Mouse (Mus musculus): ENCODE data around the gene Rdh9.
"Not testable (repeated sequence)": the region's sequence is repeated elsewhere in the genome, so short reads cannot be mapped to it uniquely, and the experiment has no call there.

Gene Rdh9

DNA sequence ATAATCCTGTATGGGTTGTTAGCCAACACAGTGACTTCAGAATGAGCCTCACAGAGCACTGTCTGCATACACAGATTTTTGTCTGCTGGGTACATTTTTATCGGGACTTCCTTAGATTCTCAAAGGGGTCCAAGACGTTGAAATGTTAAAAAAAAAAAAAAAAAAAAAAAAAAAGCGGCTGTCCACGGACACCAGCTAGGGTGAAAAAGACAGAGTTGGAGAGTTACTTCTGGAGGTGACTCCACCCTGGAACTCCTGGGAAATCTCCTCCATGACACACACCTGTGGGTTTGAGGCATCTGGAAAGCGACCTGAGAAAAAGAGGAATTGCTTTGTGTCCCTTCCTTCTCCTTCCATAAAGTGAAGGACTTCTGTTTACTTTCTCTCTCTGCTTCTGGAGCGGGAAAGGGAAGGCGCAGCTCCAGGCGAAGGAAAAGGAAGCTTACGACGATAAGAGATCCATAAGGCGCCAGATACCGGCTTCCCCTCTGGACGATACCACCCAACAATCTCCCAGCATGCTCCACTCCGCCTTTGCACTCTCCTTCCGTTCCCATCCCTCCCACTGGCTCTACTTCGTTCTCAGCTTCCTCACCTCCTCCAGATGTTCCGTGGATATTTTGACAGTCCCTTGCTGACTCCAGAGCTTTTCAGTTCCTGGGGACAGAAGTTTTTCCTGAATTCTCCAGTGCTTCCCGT lies 20.3 kb upstream of the Rdh9 start:
- no peak for DNase-seq (ENCODE audit: low read depth, low spot score)

DNA sequence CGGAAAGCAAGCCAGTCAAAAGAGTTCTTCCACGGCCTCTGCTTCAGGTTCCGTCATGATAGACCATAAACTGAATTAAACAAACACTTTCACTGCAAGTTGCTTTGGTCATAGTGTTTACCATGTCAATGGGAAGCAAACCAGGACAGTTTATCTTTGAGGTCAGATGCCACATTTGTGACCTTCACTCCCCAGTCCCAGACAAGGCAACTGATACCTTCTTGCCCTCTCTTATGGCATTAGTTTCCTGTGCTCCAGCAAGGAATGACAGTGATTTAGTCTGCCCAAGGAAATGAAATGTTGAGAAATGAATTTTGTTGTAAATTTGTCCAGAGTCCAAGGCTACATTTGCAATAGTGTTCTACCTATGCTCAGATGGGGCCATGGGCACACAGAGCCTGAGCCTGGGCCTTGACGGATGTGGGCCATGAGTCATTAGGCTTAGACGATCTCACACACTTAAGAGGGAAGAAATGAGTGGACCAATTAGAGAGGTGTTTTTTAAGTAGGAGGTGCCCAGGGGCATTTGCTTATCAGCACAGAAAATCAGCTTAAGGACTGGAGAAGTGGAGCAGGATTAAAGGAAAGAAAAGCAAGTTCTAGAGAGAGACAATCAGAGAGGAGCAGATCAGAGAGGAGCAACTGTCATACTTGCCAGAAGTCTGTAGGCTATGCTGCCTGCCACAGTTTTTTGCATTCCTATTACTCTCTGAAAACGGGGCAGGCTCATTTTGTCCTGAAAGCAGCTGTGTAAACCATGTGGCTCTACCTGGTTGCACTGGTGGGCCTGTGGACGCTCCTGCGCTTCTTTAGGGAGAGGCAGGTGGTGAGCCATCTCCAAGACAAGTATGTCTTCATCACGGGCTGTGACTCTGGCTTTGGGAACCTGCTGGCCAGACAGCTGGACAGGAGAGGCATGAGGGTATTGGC lies 16.7 kb upstream of the Rdh9 start, which contains the start of the genes Rdh1 and Rdh16f1:
Gene Rdh1 (plus strand): TSS at position 541 of the 930 bp plus-strand sequence.
Gene Rdh16f1 (plus strand): TSS at position 607 of the 930 bp plus-strand sequence.
- peak; percentile 20 for DNase-seq (ENCODE audit: low read depth, low spot score)

DNA sequence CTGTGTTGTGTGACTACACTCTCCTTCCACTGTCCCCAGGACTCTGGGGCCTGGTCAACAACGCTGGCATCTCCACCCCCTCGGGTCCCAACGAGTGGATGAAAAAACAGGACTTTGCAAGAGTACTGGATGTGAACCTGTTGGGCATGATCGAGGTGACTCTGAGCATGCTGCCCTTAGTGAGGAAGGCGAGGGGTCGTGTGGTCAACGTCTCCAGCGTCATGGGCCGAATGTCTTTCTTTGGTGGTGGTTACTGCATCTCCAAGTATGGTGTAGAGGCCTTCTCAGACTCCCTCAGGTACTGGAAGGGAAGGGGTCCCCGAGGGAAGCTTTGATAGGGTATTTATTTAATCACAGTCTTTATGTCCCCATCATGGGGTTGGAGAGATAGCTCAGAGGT lies 13.3 kb upstream of the Rdh9 start:
- DNase-seq (ENCODE audit: low read depth, low spot score), result not testable (repeated sequence)

DNA sequence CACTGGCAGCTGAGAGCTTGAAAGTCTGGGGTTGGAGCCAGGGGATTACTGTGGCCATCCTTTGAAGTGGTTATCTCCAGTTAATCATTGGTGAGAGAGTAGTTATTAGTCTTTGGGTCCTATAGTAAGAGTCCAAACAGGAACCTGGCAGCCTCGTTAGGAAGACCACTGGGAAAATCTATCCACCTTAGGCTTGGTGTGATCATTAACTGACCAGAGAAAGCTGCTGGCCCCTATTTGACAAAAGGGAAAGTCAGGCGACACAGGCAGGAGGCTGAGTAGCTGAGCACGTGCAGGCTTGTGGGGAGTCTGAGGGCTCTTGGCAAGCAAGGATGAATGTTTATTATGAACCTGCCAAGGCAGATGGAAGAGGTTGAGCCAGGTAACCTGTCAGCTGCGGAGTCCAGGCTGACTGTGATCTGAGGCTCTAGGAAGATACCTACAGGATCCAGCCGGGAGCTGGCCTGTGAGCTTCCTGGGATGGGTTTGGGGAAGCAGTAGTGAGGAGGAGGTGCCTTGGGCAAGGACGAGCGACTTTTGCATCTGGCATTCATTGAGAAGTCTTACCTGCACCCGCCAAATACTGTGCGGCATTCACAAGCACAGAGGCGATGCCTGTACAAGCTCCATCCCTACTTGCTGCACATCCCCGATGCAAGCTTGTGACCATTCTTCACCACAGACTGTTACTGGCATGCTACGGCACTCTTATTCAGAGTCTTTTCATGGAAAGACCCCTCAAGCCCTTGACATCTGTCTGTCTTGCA lies 12.1 kb upstream of the Rdh9 start:
- no peak for DNase-seq (ENCODE audit: low read depth, low spot score)

DNA sequence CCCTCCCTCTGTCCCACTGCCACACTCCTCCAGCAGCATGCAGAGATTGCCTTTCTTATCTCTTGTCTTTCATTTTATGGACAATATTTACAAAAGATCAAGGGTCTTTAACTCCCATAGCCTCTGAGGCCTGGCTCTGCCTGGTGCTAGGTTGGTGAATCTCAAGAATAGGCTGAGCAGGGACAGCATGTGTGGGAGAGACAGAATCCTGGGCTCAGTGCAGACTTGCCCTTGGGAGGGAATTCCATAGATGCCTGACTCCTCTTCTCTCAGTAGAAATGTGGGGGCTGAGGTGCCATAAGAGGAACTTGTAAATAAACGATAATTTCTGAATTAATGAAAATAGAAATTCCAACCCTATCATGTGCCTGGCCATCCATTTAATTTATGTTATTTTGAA lies 9.6 kb upstream of the Rdh9 start:
- DNase-seq (ENCODE audit: low read depth, low spot score), result no peak

DNA sequence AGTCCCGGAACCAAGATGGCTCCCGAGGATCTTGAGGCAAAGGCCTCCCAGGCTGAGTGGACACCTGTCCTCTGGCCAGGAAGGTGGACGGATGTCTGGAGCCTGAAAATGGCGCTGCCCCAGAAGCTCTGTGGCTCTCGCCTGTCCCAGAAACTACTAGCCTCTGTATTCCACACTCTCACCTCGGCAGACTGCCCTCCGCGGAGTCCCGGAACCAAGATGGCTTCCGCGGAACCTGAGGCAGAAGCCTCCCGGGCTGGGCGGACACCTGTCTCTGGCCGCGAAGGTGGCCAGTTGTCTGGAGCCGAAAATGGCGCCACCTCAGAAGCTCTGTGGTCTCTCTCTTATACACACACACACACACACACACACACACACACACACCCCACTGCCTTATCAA lies 6.1 kb downstream of the Rdh9 start:
- DNase-seq (ENCODE audit: low read depth, low spot score), result not testable (repeated sequence)

DNA sequence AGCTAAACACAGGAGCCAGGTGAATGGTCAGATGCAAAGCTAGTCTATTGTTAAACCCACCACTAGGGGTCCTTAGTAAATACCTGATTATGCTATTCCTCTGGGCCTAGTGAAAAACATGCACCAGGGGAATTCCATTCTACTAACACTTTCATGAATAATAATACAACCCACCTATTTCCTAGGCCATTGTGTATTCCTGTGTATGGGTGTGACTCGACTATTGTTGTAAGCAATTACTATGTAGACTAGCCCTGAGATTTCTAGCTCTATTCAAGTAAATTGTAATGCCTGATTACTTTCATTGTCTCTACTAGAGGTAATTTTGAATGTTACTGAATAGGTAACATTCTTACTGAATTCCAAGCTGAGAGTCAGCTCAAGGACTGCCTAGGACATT lies 9.2 kb downstream of the Rdh9 start:
- not testable (repeated sequence) for DNase-seq (ENCODE audit: low read depth, low spot score)

DNA sequence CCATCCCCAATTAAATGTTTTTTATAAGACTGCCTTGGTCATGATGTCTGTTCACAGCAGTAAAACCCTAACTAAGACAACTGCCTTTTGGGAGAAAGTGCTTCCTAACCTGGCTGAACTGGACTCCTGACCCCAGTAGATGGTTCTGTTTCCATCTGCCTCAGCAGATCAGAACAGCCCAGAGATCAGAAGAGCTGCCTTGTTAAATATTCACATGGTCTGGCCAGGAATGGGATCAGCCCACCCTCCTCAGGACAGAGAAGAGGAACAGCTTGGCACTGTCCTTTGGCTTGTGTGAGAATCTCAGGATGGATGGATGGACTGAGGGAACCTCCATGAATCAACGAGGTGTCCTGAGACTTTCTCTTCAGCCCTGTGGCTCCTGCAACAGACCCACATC lies 23.1 kb downstream of the Rdh9 start:
- no peak for DNase-seq (ENCODE audit: low read depth, low spot score)

DNA sequence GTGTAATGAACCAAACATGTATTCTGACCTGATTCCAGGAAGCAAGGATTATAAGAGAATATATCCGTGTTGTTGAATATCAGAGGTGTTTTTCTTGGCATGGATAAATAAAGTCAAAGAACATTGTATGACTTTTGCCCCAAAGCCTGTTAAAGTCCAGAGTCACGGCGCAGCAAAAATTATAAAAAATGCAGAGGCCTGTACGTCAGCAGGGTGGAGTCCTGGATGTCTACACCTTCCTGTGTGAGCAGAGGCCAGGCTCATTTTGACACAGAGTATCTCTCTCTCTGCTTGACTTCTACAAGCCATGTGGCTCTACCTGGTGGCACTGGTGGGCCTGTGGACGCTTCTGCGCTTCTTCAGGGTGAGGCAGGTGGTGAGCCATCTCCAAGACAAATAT lies 24.7 kb downstream of the Rdh9 start, which contains the start of gene Rdh16:
Gene Rdh16 (plus strand): TSS at position 262 of the 400 bp plus-strand sequence.
- DNase-seq (ENCODE audit: low read depth, low spot score), result no peak

DNA sequence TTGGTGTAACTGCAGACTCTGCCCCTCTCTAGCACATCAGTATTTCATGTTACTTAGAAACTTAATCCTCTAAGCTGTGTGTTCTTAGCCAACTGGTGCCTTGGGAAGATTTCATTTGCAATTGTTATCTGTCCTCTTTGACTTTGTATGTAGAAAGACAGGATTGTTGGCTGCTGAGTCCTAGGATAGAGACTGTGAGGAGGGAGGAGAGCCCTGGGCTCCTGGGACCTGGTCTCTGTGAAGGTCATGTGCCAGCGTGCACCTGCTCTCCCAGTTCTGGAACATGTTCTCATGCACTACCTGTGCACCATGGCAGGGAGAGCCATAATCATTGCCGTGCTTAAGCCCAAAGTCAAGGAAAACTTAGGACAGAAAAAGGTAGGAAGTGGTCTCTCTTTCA lies 25.4 kb downstream of the Rdh9 start:
- DNase-seq (ENCODE audit: low read depth, low spot score), result no peak

DNA sequence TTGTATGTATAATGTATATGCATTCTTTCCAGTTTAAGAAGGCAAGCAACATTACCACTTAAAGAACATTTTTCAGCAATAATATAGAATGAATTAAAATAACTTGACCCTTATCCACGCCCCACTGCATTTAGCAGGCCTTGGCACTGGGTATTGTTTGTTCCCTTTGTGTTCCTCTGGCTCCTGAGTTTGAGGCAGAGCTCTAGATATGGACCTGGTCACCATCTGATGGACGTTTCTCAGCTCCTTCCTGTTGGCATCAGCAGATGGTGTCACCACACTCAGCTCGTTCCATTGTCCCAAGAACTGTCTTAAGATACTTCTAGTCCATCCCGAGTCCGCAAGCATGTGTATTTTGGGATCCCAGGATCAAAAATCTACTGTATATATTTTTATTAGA lies 26.1 kb downstream of the Rdh9 start:
- no peak for DNase-seq (ENCODE audit: low read depth, low spot score)

DNA sequence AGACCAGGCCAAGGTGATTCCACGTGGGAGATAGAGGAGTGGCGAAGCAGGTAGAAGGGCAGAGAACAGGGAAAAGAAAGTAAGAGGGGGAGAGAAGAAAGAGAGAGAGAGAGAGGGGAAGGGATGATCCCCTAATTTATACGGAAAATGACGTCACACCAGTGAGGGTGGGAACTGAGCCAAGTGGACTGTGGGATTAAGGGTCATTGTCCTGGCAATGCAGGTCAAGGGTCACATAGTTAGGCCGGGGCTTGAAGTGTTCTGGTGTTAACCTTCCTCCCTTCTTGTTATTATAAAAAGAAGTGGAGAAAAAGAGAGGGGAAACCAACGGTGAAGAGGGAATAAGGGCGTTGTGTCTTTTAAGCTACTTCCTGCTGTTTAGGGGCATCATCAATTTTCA lies 28.2 kb downstream of the Rdh9 start:
- DNase-seq (ENCODE audit: low read depth, low spot score), result no peak

DNA sequence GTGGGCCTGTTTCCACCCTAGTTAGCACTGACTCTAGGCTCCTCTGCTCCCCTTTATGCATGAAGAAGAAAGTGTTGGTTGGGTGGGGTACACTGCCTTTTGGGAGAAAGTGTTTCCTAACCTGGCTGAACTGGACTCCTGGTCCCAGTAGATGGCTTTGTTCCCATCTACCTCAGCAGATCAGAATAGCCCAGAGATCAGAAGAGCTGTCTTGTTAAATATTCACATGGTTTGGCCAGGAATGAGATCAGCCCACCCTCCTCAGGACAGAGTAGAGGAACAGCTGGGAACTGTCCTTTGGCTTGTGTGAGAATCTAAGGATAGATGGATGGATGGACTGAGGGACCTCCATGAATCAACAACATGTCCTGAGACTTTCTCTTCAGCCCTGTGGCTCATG lies 39.7 kb downstream of the Rdh9 start:
- DNase-seq (ENCODE audit: low read depth, low spot score), result no peak

DNA sequence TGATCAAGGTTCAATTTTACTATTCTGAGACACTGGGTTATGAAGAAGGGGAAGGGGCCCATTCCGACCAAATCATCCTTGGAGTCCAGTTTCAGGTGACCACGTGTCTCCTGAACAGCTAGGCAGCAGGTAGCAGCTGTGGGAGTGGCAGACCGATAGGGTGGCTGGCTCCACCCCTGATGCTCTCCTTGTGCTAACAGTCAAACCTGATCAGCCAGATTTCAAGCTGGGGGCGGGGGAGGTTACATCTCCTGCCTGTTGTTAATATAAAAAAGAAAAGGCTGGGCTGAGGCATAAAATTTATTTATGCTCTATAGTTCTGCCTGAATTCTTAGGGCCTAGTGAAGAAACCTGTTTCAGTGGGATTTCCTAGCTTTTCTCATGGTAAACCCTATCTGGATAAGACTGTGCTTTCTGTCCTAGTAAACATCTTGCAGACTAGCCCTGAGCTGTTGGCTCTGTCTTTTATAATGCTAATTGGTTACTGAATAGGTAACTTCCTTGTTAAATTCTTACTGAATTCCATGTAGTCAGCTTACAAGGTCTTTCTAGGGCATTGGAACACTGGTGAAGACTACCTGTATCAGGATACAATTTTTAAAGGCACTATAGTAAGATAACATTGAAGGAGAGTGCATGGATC lies 41.2 kb downstream of the Rdh9 start:
- not testable (repeated sequence) for DNase-seq (ENCODE audit: low read depth, low spot score)

DNA sequence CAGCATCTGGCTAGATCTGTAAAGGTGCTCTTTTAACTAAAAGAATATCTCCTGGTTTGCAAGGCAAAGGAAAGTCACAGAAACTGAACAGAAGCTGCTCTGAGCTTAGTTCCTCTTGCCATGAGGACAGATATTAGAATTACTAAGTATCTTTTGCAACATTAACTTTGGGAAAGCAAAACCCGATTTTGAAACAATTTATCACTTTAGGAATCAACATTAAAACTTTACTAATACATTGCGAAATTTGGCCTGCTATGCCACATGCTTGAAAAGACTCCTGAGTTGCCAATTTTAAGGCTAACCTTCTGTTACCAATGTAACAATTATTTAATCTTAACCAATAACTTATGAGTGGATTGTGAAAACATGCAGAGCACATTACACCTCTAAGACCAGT lies 45.6 kb downstream of the Rdh9 start:
- DNase-seq (ENCODE audit: low read depth, low spot score), result not testable (repeated sequence)

DNA sequence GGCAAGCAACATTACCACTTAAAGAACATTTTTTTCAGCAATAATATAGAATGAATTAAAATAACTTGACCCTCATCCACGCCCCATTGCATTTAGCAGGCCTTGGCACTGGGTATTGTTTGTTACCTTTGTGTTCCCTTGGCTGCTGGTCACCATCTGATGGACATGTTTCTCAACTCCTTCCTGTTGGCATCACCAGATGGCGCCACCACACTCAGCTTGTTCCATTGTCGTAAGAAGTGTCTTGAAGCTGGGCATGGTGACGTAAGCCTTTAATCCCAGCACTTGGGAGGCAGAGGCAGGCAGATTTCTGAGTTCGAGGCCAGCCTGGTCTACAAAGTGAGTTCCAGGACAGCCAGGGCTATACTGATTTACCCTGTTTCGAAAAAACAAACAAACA lies 49.2 kb downstream of the Rdh9 start:
- peak; percentile 43 for DNase-seq (ENCODE audit: low read depth, low spot score)

DNA sequence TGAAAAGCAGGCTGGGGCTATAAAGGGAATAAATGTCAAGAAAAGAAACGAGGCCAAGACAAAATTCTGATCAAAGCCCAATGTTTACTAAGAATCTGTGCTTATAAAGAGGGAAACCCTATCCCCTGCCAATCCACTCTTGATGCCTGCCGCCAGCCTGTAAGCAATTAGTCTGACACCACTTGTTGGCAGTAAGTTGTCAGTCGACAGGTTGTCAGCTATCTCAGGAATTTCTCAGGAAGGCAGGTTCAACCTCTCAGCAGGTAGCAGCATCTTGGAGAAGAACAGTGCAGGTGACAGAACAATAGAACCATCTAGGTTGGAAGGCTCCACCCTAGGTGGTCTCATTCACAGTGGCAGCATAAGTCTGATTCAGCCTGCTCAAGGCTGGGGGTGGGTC lies 52.9 kb downstream of the Rdh9 start:
- no peak for DNase-seq (ENCODE audit: low read depth, low spot score)

DNA sequence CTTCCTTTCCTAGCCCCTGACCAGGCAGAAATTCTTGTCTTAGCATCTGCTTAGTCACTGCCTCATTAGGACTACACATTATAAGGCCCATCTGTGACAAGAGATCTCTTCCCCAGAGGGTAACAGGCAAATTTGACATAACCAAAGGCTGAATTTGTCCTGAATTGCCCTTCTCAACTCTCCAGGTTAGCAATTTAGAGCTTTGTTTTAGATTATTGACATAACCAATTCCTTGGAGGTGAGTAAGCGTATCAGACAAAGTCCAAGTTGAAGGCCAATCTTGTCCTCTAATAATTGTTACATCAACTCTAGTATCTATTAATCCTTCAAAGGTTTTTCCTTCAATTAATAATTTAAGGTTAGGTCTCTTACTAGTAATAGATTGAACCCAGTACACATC lies 58.0 kb downstream of the Rdh9 start:
- not testable (repeated sequence) for DNase-seq (ENCODE audit: low read depth, low spot score)

DNA sequence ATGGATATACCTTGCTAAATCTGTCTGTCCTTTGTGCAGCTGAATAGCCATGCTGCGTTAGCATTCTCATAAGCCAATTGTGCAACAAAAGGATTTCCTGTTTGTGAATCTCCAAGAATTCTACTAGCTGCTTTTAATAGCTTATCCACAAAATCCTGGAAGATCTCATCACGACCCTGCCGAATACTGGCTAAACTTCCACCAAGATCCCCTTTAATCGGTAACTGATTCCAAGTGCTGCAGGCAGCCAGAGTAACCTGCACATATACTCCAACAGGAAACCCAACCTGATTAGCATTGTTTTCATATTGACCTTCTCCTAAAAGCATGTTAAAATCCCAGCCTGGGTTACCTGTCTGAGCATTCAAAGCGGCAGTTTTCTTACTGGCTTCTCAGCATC lies 59.1 kb downstream of the Rdh9 start:
- DNase-seq (ENCODE audit: low read depth, low spot score), result no peak

DNA sequence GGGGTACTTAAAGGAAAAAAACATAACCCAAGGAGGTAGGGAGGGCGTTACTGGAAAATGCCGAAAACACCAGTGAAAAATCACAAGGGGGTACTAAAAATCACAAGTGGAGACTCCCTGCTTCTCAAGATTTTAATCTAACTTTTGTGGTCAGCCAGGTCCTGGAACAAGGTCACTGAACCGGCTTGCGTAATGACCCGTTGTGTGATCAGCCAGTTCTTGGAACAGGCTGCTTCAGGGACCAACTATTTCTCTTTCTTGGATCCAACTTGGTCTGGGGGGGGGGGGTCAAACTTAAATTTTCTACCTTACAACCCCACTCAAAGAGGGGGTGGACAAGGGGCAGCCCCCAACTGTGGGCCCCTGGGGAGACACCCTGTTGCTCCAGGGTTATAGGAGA lies 61.6 kb downstream of the Rdh9 start:
- not testable (repeated sequence) for DNase-seq (ENCODE audit: low read depth, low spot score)

DNA sequence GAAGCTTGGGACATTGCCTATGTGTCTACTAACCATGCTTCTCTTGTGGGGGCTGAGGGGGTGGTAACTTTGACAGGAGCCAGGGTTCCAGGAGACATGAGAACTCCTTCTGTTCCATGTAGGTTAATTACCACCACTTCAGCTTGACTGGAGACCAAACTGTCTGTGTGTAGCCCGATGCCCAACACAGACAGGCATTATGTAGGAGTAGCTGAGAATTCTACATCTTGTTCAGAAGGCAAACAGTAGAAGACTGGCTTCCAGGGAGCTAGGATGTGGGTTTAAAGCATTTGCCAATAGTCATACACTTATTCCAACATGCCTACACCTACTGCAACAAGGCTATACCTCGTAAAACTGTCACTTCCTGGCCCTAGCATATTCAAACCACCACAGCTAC lies 62.4 kb downstream of the Rdh9 start:
- DNase-seq (ENCODE audit: low read depth, low spot score), result no peak

Data from 3T3-L1 (cell line).